Mouse (Mus musculus) ovary, adult 18-20 months (tissue): ENCODE measurements around the gene Islr.

Experiments
- DNase-seq: peaks from one replicate; pipeline ENCODE4 v3.0.0; 2022; ENCODE audit warnings: low spot score, mixed read lengths

The Islr gene

DNA sequence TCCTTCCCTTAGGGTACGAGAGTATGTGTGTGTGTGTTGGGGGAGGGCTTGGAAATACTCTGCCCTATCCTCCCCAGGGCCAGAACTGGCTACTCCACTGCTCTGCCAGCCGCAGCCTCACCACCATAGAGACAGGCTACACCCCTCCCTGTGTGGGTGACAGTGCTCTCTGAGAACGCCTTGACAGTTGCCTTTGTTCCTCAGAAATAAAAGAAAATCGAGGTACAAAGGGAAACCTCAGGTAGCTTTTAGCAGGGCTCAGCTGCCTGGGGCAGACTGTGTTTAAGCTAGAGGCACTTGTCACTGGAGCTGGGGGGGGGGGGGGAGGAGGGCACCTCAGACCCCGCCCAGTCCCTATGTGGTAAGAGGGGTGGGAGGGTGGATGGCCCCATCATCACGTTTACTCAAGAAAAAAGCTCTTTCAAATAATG, 91.8 kb downstream of the Islr start:
- no peak for DNase-seq

DNA sequence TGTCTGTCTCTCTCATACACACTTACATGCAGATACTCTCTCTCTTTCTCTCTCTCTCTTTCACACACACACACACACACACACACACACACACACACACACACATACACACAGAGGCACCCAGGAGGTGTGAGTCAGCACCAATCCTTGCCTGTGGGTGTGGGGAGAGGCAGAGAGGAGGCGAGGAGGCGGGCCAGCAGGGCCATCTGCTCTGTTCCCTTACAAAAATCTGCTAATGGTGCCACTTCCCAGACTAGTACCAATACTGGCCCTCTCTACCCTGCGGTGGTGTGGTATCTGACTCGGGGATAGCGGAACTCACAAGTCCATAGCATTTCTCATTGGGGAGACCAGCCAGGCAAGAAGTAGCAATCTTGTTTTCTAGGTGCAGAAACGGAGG, 92.7 kb downstream of the Islr start:
- DNase-seq, result no peak

DNA sequence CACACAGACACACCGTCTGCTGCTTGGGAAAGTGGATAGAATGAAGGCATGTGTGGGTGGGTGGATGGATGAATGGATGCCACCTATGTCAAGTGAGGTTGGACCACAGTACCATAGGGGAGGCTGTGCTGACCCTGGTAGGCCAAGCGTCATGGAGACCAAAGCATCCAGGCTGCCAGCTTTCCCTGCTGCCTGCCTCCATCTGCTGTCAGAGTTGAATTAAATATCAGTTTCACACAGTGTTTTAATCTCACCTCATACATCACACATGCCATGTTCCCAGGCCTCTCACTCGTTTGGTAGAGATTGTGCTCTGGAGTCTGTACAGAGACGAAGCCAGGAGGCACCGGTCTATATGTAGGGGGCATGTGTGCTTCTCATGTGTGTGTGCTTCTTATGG, 93.3 kb downstream of the Islr start:
- DNase-seq, result no peak

DNA sequence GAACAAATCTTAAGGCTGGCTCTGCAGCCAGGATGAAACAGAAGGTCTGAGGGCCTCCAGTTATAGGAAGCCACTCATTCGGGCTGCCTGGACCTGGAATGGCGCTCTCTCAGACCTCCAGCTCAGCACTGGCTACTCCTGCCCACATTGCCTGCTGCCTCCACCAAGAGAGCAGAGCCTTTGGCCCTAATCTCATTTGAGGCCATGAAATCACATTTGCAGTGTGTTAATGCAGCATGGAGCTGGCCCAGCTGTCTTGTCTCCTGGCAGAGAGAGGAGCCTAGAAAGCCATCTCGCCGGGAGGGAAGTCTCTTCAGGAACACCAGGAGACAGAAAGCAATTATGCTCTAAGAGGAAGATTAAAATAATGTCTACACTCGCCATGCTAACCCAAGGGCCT, 96.6 kb downstream of the Islr start:
- no peak for DNase-seq
